Mouse (Mus musculus) MEL (cell line): ENCODE results near the gene Gm11437. TPM values are rescaled to one million over a fixed set of nuclear protein-coding genes. Genes with fewer than 3 reads are reported as not detected.

ENCODE experiments used
- DNase-seq: peaks from one replicate; pipeline ENCODE4 v3.0.0; 2011; ENCODE audit warnings: low read depth, low spot score
- H3K27ac ChIP-seq: 2 replicates; pipeline ENCODE4 v1.5.1; 2012; ENCODE audit warnings: low read depth, mild to moderate bottlenecking, control low read depth, low read length, moderate library complexity; ENCODE audit not compliant: control insufficient read depth
- H3K27me3 ChIP-seq, 2 experiments: fragments of 150-350 bp in 1 of 2; sonication (generic) in 1 of 2; 2 replicates each; pipeline ENCODE4 v1.6.1; 2012; ENCODE audit warnings: low read length in 2 of 2, mild to moderate bottlenecking in 2 of 2, improper control_type of control experiment in 1 of 2, moderate library complexity in 1 of 2; ENCODE audit not compliant: insufficient read depth in 2 of 2, control insufficient read depth in 1 of 2
- H3K36me3 ChIP-seq, 2 experiments: 2 replicates each; pipeline ENCODE4 v1.6.1; 2012 to 2014; ENCODE audit warnings: low read length in 2 of 2, improper control_type of control experiment in 1 of 2, inconsistent platforms in 1 of 2, mild to moderate bottlenecking in 1 of 2; ENCODE audit not compliant: insufficient read depth in 2 of 2, control insufficient read depth in 1 of 2
- H3K4me1 ChIP-seq, 2 experiments: fragments of 150-350 bp in 1 of 2; sonication (generic) in 1 of 2; 2 replicates each; pipeline ENCODE4 v1.6.1; 2012; ENCODE audit warnings: low read length in 2 of 2, improper control_type of control experiment in 1 of 2, mild to moderate bottlenecking in 1 of 2; ENCODE audit not compliant: insufficient read depth in 2 of 2, control insufficient read depth in 1 of 2
- H3K4me3 ChIP-seq, 2 experiments: fragments of 150-350 bp in 1 of 2; sonication (generic) in 1 of 2; 2 replicates each; pipeline ENCODE4 v1.5.1; 2012; ENCODE audit warnings: low read depth in 2 of 2, low read length in 2 of 2, mild to moderate bottlenecking in 2 of 2, moderate library complexity in 2 of 2, control low read depth in 1 of 2, improper control_type of control experiment in 1 of 2; ENCODE audit not compliant: control insufficient read depth in 1 of 2, insufficient read depth in 1 of 2
- H3K79me2 ChIP-seq: 2 replicates; pipeline ENCODE4 v1.6.1; 2012; ENCODE audit warnings: mild to moderate bottlenecking, low read length, moderate library complexity; ENCODE audit not compliant: control insufficient read depth, poor library complexity, insufficient read depth
- H3K9ac ChIP-seq: 2 replicates; pipeline ENCODE4 v1.6.1; 2012; ENCODE audit warnings: low read depth, mild to moderate bottlenecking, control low read depth, low read length, moderate library complexity; ENCODE audit not compliant: control insufficient read depth, poor library complexity, severe bottlenecking
- H3K9me3 ChIP-seq: fragments of 150-350 bp; sonication (generic); replicated peaks from 2 replicates; pipeline ENCODE4 v1.6.1; 2012; ENCODE audit warnings: mild to moderate bottlenecking, low read length, improper control_type of control experiment, moderate library complexity; ENCODE audit not compliant: insufficient read depth
- BHLHE40 ChIP-seq: IDR thresholded peaks from 2 replicates; pipeline ENCODE4 v1.6.1; 2012; ENCODE audit warnings: low read depth, mild to moderate bottlenecking, inconsistent platforms, low read length, improper control_type of control experiment, borderline replicate concordance
- CHD1 ChIP-seq: IDR thresholded peaks from 2 replicates; pipeline ENCODE4 v1.6.1; 2012; ENCODE audit warnings: low read depth, mild to moderate bottlenecking, inconsistent platforms, low read length, improper control_type of control experiment
- CTCF ChIP-seq, 3 experiments: IDR thresholded peaks in 2 of 3; conservative IDR thresholded peaks in 1 of 3; 2 replicates each; pipeline ENCODE4 v1.5.1; 2011 to 2012; ENCODE audit warnings: low read length in 3 of 3, low read depth in 2 of 3, mild to moderate bottlenecking in 2 of 3, improper control_type of control experiment in 1 of 3, inconsistent platforms in 1 of 3, mixed read lengths in 1 of 3, moderate library complexity in 1 of 3; ENCODE audit not compliant: control insufficient read depth in 1 of 3, insufficient read depth in 1 of 3, poor library complexity in 1 of 3, severe bottlenecking in 1 of 3
- ELF1 ChIP-seq: IDR thresholded peaks from 2 replicates; pipeline ENCODE4 v1.6.1; 2014; ENCODE audit warnings: low read depth, mild to moderate bottlenecking, inconsistent platforms, low read length, improper control_type of control experiment, moderate library complexity
- EP300 ChIP-seq, 2 experiments: IDR thresholded peaks; 2 replicates each; pipeline ENCODE4 v1.6.1; 2011; ENCODE audit warnings: improper control_type of control experiment in 2 of 2, low read length in 2 of 2, low read depth in 1 of 2, mild to moderate bottlenecking in 1 of 2
- ETS1 ChIP-seq: IDR thresholded peaks from 2 replicates; pipeline ENCODE4 v1.6.1; 2012; ENCODE audit warnings: low read depth, mild to moderate bottlenecking, inconsistent platforms, low read length, improper control_type of control experiment, moderate library complexity
- GABPA ChIP-seq: IDR thresholded peaks from 2 replicates; pipeline ENCODE4 v1.6.1; 2012; ENCODE audit warnings: low read depth, mild to moderate bottlenecking, inconsistent platforms, low read length, improper control_type of control experiment, moderate library complexity
- GATA1 ChIP-seq: IDR thresholded peaks from 2 replicates; pipeline ENCODE4 v1.6.1; 2011; ENCODE audit warnings: low read depth, low read length, improper control_type of control experiment
- HCFC1 ChIP-seq: IDR thresholded peaks from 2 replicates; pipeline ENCODE4 v1.6.1; 2012; ENCODE audit warnings: low read depth, mild to moderate bottlenecking, inconsistent platforms, low read length, improper control_type of control experiment, moderate library complexity
- KAT2A ChIP-seq: conservative IDR thresholded peaks from 2 replicates; pipeline ENCODE4 v1.6.1; 2012; ENCODE audit warnings: low read depth, low read length, improper control_type of control experiment, inconsistent platforms
- MAX ChIP-seq: IDR thresholded peaks from 2 replicates; pipeline ENCODE4 v1.6.1; 2011; ENCODE audit warnings: low read length, improper control_type of control experiment
- MAZ ChIP-seq: IDR thresholded peaks from 2 replicates; pipeline ENCODE4 v1.6.1; 2012; ENCODE audit warnings: low read depth, mild to moderate bottlenecking, inconsistent platforms, low read length, improper control_type of control experiment
- MXI1 ChIP-seq: IDR thresholded peaks from 2 replicates; pipeline ENCODE4 v1.6.1; 2011; ENCODE audit warnings: mild to moderate bottlenecking, low read depth, low read length, improper control_type of control experiment
- MYC ChIP-seq: IDR thresholded peaks from 2 replicates; pipeline ENCODE4 v1.6.1; 2011; ENCODE audit warnings: low read depth, mild to moderate bottlenecking, low read length, improper control_type of control experiment, moderate library complexity
- NELFE ChIP-seq: IDR thresholded peaks from 2 replicates; pipeline ENCODE4 v1.6.1; 2011; ENCODE audit warnings: low read depth, low read length, improper control_type of control experiment
- NRF1 ChIP-seq: IDR thresholded peaks from 2 replicates; pipeline ENCODE4 v1.6.1; 2014; ENCODE audit warnings: low read depth, mild to moderate bottlenecking, inconsistent platforms, low read length, improper control_type of control experiment, moderate library complexity; ENCODE audit not compliant: poor library complexity, insufficient read depth, severe bottlenecking
- POLR2A ChIP-seq, 2 experiments: IDR thresholded peaks; 2 replicates each; pipeline ENCODE4 v1.6.1; 2011 to 2012; ENCODE audit warnings: low read length in 2 of 2, mild to moderate bottlenecking in 2 of 2, control low read depth in 1 of 2, improper control_type of control experiment in 1 of 2, low read depth in 1 of 2, moderate library complexity in 1 of 2; ENCODE audit not compliant: control insufficient read depth in 1 of 2, insufficient read depth in 1 of 2, poor library complexity in 1 of 2
- POLR2AphosphoS5 ChIP-seq: IDR thresholded peaks from 2 replicates; pipeline ENCODE4 v1.6.1; 2012; ENCODE audit warnings: low read depth, borderline replicate concordance, mild to moderate bottlenecking, inconsistent platforms, low read length, moderate library complexity, mixed read lengths
- TAL1 ChIP-seq: IDR thresholded peaks from 2 replicates; pipeline ENCODE4 v1.6.1; 2012; ENCODE audit warnings: mild to moderate bottlenecking, inconsistent platforms, low read length, moderate library complexity, mixed read lengths
- TBP ChIP-seq: IDR thresholded peaks from 2 replicates; pipeline ENCODE4 v1.8.0; 2011; ENCODE audit warnings: low read depth, low read length, improper control_type of control experiment
- UBTF ChIP-seq: IDR thresholded peaks from 2 replicates; pipeline ENCODE4 v1.6.1; 2012; ENCODE audit warnings: low read depth, mild to moderate bottlenecking, inconsistent platforms, low read length, improper control_type of control experiment, moderate library complexity, borderline replicate concordance; ENCODE audit not compliant: insufficient read depth
- ZC3H11A ChIP-seq: IDR thresholded peaks from 2 replicates; pipeline ENCODE4 v1.6.1; 2012; ENCODE audit warnings: low read depth, mild to moderate bottlenecking, inconsistent platforms, low read length, improper control_type of control experiment
- ZMIZ1 ChIP-seq: IDR thresholded peaks from 2 replicates; pipeline ENCODE4 v1.6.1; 2012; ENCODE audit warnings: low read depth, mild to moderate bottlenecking, inconsistent platforms, low read length, improper control_type of control experiment, moderate library complexity
- ZNF384 ChIP-seq: IDR thresholded peaks from 2 replicates; pipeline ENCODE4 v1.6.1; 2012; ENCODE audit warnings: low read depth, mild to moderate bottlenecking, inconsistent platforms, low read length, improper control_type of control experiment
- polyA plus RNA-seq, 2 experiments: library from polyadenylated mRNA; stranded (reverse) in 1 of 2; unstranded in 1 of 2; fragments of >175 nt in 1 of 2; fragments of >200 nt in 1 of 2; gene quantifications; 2 replicates each; pipeline versions ENCODE4 v1.2.1 to v1.2.4; 2012; ENCODE audit warnings: low replicate concordance in 2 of 2, low read depth in 1 of 2; ENCODE audit not compliant: insufficient read length in 2 of 2, insufficient read depth in 1 of 2, missing spikeins in 1 of 2
- total RNA-seq: library from RNA; depleted of rRNA; stranded (reverse); fragments of 300-350 nt; gene quantifications from 2 replicates; pipeline ENCODE4 v1.2.3, GENCODE M21; 2012

Gm11437 gene
- total and polyA plus RNA-seq, 3 experiments: not detected

DNA sequence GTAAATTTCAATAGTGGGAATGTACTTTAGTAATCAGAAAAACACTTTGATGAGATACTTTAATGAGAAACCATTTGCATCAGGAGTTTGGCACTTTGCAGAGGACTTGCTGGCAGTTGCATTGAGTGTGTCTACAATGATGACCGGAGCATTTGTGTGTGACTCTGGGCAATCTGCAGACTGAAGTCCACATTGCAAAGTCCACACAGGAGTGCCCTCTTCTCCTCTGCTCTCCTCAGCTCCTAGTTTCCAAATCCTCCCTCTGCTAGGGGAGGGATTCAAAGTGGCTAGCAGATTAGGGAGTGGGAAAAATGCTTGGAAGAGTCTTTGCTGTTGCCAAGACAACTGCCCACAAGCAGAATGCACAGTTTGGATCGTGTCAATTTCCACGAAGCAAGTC is 21.2 kb downstream of the Gm11437 start:
- no peak overlapping the region for H3K9ac ChIP-seq
- no peaks in the 10 kb centered on the region for H3K79me2 ChIP-seq
- H3K27ac ChIP-seq: no peak overlapping the region
- no peaks in the 10 kb centered on the region for H3K4me1 ChIP-seq
- peaks cover 4 to 8% of the 10 kb centered on the region in 2 experiments; a peak in 2 of 4 replicates for H3K27me3 ChIP-seq
- H3K4me3 ChIP-seq: no peak overlapping the region
- H3K9me3 ChIP-seq: no peaks in the 10 kb centered on the region
- no peak for TF ChIP-seq NRF1
- no peak for TF ChIP-seq POLR2AphosphoS5
- no peak for TF ChIP-seq BHLHE40
- no peak for TF ChIP-seq CTCF (IDR thresholded peaks at IDR 0.05 in 2 of 3, conservative IDR thresholded peaks at IDR 0.05 in 1 of 3; ENCODE audit: control insufficient read depth in 1 of 3, insufficient read depth in 1 of 3, low read depth in 2 of 3, low read length in 3 of 3, poor library complexity in 1 of 3, severe bottlenecking in 1 of 3)
- TF ChIP-seq POLR2A (IDR thresholded peaks at IDR 0.05; ENCODE audit: control insufficient read depth in 1 of 2, insufficient read depth in 1 of 2, low read depth in 1 of 2, low read length in 2 of 2, poor library complexity in 1 of 2): no peak
- TF ChIP-seq NELFE: no peak
- TF ChIP-seq TBP: no peak
- TF ChIP-seq GATA1: no peak
- TF ChIP-seq MYC: no peak
- no peak for TF ChIP-seq HCFC1
- no peak for TF ChIP-seq GABPA
- no peak for TF ChIP-seq MAZ
- no peak for TF ChIP-seq ZNF384
- no peak for TF ChIP-seq ELF1
- no peak for TF ChIP-seq TAL1
- DNase-seq: no peak
- peaks cover 0 to 1% of the 10 kb centered on the region in 2 experiments; a peak in 1 of 4 replicates for H3K36me3 ChIP-seq

- H3K36me3 ChIP-seq: no peaks in the 10 kb centered on the region
- no peak overlapping the region for H3K4me3 ChIP-seq
- H3K4me1 ChIP-seq: no peaks in the 10 kb centered on the region
- no peaks in the 10 kb centered on the region for H3K9me3 ChIP-seq
- peaks cover 4 to 8% of the 10 kb centered on the region in 2 experiments; a peak in 2 of 4 replicates for H3K27me3 ChIP-seq
- TF ChIP-seq MYC (no peak), KAT2A (no peak), EP300 (IDR thresholded peaks at IDR 0.05; ENCODE audit: low read depth in 1 of 2, low read length in 2 of 2) (no peak), ETS1 (no peak), ZC3H11A (no peak), POLR2A (IDR thresholded peaks at IDR 0.05; ENCODE audit: control insufficient read depth in 1 of 2, insufficient read depth in 1 of 2, low read depth in 1 of 2, low read length in 2 of 2, poor library complexity in 1 of 2) (no peak), ZMIZ1 (no peak), UBTF (no peak), CHD1 (no peak), MXI1 (no peak), MAX (no peak)
- no peak overlapping the region for H3K27ac ChIP-seq
- no peak overlapping the region for H3K9ac ChIP-seq
- DNase-seq: no peak
- no peaks in the 10 kb centered on the region for H3K79me2 ChIP-seq
Measured at GRCm38 (mm10) chr11:84145201-84145798, 22.0 kb downstream of the Gm11437 start.
